Mouse (Mus musculus): ENCODE results near the gene Ccdc84.
"Not testable (repeated sequence)": the region's sequence is repeated elsewhere in the genome, so short reads cannot be mapped to it uniquely, and the experiment has no call there.

Gene Ccdc84

DNA sequence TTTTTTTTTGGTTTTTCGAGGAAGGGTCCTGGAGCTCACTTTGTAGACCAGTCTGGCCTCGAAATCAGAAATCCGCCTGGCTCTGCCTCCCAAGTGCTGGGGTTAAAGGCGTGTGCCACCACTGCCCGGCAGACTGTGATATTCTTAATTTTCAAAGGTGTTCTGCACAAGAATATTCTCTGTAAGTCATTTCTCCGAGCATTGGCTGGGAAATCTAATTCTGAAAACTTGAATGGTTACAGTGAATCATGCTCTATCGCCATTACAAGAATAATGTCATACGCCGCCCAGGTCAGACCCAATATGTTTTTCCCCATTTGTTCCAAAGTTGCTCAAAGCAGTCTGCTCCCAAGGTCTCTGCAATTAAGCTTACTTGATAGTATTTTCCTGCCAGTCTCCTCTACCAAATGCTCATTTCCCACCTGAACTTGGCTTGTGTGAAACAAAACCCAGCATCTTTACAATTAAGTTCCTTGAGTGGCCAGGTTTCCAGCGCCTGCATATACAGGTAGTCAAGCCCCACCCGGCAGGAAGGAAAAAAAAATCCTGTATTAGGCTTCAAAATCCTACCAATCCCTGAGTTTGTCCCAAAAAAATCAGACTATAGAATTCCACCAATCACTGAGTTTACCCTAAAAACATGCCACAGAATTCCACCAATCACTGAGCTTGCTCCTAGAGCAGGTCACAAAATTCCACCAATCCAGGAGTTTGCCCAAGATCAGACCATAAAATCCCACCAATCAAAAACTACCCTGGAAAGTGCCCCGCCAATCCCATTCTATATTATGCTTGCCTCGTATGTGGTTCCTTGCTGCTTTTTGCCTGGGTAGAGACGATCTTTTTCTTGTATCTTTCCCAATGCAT lies at the start of gene Ccdc84:
TSS of gene Ccdc84 (minus strand) at position 51 of the 867 bp plus-strand sequence.
- DNase-seq (ENCODE audit: low spot score in 2 of 2), result no peak

DNA sequence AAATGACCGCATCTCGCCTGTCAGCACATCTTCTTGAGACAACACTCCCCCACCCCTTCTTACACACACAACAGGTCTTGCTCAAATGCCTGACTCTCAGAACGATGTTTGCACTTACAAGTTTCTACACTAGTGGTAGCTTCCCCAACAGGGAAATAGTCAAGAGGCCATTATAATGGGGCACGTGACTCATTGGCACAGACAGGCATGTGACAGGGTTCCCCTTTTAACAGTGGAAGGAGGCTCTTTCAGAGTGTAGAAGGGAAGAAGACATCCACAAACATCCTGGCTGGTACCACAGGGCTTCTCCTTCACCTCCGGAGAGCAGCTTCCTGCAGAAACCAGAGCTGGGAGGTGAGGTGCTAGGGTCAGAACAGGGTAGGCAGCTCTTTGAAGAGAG lies 43.6 kb upstream of the Ccdc84 start:
- DNase-seq (ENCODE audit: low spot score in 2 of 2), result no peak

DNA sequence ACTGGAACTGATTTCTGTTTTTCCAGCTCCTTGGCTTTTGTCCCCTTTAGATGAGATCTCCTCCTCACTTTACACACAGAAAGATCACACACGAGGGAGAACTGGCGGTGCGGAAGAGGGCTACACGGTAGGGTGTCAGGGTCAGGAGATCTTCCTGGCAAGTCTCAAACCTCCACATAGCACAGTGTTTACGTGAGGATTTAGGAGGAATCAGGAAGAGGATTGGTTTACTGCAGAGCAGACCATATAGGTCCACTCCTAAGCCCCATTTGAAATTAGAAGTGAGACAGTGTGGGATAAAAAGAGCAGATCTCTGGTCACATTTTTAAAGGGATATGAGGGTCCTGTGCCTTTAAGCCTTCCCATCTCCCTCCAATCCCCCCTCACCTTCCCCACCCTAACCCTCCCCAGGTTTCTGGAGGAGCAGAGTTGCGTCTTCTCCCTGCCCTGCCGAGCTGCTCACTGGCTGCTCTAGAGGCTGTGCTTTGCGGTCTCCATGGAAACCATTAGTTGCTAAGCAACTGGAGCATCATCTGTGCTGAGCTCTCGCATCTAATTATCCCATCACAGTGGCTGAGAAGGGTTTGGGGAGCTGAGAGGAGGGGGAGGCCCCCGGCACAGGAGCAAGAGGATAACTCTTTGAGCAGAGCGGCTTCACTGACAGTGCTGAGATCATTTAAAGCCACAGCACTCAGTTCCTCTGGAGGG lies 38.8 kb upstream of the Ccdc84 start:
- no peak for DNase-seq (ENCODE audit: low spot score in 2 of 2)

DNA sequence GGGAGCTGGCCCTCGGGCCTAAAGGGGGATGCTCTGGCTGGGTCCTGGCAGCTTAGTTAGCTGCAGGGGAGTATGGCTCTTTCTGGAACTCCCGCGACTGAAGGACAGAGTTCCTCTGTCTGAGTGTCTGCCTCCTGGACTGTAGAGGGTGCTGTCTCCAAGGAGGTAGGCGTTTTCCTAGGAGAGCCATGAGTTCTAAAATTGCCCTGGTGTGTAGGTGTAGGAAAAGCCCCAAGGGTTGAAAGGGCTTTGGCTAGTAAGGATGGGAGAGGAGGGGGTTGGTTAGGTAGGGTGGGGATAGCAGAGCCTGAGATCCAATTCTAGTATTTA lies 36.5 kb upstream of the Ccdc84 start, which contains the start of gene Upk2:
TSS of gene Upk2 (minus strand) at position 86 of the 330 bp plus-strand sequence.
- no peak for DNase-seq (ENCODE audit: low spot score in 2 of 2)

DNA sequence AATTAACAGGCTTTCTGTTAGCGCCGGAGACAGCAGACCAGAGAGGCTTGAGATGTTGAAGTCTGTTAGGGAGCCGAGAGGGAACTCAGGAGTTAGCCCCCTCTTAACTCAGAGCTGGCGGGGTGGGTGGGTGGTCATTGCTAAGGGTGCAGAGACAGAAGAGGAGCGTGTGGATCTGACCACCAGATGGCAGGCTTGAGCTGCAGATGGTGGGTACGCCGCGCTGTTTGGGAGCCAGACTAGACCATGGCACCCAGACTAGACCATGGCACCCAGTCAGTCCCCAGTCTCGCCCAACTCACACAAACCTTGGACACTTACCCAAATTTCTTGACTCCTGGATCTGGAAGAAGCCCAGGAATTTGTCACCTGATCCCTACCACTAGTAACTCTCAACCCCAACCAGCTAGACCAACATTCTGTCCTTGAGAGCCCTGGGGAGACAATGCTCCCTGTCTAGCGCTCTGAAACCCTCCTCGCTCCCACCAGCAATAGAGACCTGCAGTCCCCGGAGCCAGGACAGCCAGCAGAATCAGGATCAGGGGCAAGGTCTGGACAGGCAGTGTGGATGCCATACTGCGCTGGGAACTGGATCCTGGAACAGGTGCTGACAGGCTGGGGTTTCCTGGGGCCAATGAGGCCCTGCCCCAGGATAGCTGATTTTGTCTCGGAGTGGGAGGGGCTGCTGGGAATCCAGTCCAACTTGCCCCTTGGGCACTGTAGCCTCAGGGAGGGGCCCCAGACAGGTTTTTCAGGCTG lies 35.9 kb upstream of the Ccdc84 start:
- peak; percentile 77 to 93 for DNase-seq (ENCODE audit: low spot score in 2 of 2)

DNA sequence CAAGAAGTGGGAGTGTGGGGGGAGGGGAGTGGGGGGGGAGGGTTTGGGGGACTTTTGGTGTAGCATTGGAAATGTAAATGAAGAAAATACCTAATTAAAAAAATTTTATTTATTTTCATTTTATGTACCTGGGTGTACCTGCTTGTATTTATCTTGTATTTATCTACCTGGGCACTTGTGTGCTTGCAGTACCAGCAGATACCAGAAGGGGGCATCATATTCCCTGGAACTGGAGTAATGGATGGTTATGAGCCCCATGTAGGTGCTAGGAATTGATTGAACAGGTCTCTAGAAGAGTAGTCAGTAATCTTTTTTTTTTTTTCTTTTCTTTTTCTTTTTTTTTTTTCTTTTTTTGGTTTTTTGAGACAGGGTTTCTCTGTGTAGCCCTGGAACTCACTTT lies 32.0 kb upstream of the Ccdc84 start:
- DNase-seq (ENCODE audit: low spot score in 2 of 2), result no peak

DNA sequence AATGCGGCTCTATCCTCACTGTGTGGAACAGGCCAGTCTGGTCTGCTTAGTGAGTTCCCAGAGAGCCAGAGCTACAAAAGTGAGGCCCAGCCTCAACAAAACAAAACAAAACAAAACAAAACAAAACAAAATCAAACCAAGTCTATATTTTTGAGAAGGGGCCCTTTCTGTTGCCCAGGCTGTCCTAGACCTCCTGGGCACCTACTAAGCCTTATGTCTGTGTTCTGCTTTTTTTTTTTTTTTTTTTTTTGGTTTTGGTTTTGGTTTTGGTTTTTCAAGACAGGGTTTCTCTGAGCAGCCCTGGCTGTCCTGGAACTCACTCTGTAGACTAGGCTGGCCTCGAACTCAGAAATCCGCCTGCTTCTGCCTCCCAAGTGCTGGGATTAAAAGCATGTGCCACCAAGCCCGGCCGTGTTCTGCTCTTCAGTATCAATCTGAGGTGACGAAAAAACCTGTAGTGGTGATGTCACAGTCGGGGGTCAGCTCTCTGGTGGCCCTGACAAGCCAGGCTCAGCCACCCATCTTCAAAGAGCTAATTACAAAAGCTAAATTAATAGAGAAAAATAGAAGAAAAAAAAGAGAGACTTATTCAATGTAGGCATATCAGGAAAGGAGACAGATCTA lies 26.1 kb upstream of the Ccdc84 start:
- not testable (repeated sequence) for DNase-seq (ENCODE audit: low spot score in 2 of 2)

DNA sequence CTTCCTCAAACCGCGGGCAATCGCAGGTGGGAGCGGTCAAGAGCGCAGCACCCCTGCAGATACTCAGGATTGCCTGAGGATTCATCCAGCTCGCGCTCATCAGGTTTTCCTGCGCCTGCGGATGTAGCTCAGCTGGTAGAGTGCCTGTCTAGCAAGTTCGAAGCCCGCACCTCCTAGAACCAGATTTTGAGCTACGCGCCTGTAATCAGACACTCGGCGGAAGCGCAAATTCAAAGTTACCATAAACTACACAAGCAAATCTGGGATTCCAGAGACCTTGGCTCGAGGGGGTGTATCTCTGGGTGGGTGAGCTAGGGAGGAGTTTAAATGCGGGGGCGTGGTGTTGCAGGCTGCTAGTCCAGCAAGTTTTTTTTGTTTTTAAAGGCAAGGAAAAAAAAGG lies 22.6 kb upstream of the Ccdc84 start, which contains the start of gene Foxr1:
TSS of gene Foxr1 (minus strand) at position 176 of the 400 bp plus-strand sequence.
- no peak for DNase-seq (ENCODE audit: low spot score in 2 of 2)

DNA sequence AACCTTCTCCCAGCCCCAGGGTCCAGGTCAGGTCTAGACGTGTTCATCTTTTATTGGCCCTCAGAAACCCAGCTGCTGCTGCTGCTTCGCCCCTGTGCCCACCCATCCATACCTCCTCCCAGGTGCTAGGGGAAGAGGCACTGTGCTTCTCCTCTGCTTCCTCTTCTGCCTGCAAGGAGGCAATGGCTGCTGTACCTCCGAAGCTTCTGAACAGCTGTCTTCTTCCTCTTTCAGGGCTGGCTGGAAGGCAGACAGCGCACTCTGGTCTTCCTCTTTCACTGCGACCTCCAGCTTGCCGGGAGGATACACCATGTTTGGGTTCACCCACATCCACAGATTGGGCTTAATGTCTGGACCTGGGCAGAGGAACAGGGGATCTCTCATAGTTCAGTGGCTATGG lies 17.4 kb upstream of the Ccdc84 start:
- peak; percentile 34 to 70 for DNase-seq (ENCODE audit: low spot score in 2 of 2)

DNA sequence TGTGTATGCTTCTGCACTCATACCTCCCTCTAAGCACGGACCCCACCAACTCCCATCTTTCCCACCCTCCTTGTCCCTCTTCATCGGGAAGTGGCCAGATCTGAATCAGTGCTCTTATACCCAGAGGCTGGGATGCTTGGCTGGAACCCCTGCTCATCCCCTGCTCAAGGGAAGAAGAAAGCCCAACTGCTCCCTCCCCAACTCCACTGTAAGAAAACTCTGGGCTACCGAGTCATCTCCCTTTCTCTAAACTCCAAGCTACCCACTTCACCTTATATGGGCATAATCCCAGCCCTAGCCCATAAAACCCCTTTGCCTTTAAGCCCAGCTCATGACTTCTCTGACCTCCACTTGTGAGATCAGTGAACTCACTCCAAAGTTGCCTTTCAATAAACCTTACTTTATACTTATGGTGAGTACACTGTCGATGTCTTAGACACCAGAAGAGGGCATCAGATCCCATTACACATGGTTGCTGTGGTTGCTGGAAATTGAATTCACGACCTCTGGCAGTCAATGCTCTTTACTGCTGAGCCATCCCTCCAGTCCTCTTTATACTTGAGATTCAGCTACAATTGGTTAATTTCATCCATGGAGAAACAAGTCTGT lies 14.3 kb upstream of the Ccdc84 start:
- no peak for DNase-seq (ENCODE audit: low spot score in 2 of 2)

DNA sequence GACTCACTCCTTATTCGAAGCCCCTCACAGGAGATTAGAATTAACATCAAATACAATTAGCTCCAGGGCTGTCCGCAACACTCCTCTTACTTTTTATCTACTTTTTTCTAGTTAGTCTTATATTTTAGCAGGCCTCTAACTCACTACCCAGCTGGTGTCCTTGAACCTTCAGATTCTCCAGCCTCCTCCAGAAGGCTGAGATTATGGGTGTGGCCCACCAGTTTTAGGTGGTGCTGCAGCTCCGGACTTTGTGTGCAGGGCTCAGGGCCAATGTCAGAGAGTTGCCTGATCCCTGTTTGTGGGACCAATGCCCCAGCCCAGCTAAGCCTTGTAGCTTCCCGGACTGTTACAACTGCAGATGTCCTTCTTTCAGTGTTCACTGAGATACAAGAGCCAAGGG lies 5.2 kb upstream of the Ccdc84 start:
- DNase-seq (ENCODE audit: low spot score in 2 of 2), result no peak

DNA sequence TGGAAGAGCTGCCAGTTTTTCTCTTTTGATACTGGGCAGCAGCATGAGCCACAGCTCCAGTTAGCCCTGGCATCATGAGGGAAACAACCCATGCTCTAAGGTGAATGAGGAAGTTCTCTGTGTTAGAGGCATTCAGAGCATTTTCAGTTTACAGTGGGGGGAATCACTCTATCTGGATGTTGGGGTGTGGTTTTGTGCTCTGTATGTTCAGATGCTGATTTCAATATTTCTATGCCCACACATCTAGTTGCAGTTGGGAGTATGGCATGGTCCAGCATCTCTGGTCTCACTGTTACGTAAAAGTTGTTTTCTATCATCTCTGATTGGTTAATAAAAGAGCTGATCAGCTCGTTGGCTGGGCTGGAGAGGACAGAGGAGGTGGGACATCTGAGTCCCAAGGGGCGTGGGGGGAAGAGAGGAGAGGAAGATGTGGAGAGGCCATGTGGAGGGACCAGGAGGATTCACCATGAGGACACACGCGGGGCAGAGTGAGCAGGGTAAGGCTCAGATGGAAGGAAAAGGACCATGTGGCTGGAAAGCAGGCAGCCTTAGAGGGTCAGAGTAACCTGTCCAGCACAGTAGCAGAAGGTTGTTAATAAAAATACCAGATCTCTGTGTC lies 2.0 kb upstream of the Ccdc84 start:
- DNase-seq (ENCODE audit: low spot score in 2 of 2), result no peak

DNA sequence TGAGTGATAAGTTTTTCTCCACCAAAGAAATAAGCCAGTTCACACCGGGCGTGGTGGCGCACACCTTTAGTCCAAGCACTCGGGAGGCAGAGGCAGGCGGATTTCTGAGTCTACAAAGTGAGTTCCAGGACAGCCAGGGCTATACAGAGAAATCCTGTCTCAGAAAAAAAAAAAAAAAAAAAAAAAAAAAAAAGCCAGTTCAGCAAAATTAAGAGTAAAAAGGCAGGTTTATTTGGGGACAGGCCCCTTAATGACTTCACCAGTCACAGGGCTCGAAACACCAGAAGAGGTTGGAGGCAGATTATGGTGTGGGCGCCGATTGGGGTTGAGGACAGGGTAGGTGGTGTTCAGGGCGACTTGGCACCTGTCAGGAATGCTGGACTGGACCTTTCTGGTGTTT lies 1.4 kb upstream of the Ccdc84 start:
- DNase-seq (ENCODE audit: low spot score in 2 of 2), result not testable (repeated sequence)

DNA sequence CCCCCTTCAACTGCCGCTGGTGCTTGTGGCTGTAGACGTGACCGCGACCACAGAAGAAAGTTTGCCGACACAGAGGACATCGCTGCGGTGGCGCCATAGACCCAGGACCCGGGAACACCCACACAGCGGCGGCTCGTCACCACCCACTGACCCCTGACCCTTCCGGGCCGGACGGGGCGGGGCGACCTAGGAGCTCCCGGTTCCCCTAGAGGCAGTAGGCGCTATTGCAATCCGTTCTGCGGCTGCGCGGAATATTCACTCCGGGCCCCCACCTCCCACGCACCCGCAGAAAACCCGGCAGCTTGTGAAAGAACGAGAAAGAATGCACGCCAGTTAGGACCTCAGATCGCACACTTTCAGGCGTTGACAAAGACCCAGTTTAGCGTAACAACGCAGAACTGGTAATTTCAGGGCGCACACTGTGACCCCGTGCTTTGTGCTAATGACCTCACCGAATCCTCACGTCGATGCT lies 441 bp downstream of the Ccdc84 start:
- peak; percentile 94 to 98 for DNase-seq (ENCODE audit: low spot score in 2 of 2)

DNA sequence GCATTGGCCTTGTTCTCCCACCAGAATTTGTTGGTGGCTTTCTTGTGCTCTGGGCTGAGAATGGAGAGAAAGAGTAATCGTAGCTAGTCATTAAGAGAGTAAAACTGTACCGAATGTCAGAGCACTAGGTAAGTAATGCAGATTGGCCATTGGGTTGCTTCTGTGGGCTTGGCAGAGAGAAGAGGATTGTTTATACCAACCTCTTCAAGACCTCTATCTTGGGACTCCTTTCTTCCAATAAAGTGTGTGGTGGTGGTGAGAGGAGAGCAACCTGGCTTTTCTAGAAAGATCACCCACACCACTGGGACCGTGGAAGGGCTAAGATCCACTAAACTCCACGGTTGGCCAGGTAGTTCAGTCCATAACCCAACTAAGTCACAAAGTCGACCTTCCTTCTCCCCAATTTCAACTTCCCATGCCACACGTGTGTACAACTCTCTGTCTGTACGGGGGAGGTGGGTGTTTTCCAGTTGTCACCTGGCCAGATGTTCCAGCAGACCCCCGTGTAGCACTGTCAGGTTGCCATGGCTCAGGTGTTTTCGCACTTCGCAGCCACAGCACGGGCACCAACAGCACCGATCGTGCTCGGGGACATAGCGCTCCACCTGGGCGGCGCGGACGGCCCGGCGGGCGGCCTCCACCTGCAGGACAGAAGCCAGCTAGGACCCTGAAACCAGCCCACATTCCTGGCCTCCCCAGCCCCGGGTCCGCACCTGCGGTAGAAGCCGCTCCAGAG lies 1.0 kb downstream of the Ccdc84 start:
- DNase-seq (ENCODE audit: low spot score in 2 of 2), result no peak

DNA sequence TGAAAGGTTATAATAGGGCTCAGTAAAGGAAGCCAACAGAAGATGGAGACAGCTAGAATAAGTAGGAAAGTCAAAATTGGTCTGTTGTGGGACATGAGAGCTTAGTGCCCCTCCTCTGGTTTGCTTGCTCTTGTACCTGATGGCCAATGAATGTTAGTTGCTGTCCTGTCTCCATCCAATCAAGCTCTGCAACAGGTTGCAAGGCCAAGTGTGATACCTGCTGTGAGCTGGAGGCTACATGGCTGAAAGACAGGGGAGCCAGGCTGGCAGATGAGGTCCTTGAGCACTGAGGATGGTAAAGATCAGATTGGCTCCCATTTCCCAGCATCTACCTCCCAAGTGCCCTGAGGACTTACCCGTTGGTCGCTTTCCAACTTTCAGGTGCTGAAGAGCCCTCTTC lies 5.6 kb downstream of the Ccdc84 start:
- DNase-seq (ENCODE audit: low spot score in 2 of 2), result no peak

DNA sequence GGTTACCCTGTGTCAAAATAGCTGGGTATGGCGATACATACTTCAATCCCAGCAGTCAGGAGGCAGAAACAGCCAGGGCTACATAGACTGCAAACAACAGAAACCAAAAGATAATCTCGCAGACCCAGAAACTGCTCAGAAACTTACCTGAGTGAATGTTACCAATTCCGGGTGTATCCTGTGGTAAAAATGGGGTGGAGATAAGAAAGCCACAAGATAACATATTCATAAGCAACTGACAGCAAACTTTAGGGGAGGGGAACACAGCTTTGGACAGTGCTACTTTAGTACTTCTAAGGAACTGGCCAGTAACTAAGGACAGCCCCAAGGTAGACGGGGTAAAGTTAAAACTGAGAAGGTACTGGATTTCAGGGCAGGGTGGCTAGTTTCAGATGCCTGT lies 6.1 kb downstream of the Ccdc84 start:
- no peak for DNase-seq (ENCODE audit: low spot score in 2 of 2)

DNA sequence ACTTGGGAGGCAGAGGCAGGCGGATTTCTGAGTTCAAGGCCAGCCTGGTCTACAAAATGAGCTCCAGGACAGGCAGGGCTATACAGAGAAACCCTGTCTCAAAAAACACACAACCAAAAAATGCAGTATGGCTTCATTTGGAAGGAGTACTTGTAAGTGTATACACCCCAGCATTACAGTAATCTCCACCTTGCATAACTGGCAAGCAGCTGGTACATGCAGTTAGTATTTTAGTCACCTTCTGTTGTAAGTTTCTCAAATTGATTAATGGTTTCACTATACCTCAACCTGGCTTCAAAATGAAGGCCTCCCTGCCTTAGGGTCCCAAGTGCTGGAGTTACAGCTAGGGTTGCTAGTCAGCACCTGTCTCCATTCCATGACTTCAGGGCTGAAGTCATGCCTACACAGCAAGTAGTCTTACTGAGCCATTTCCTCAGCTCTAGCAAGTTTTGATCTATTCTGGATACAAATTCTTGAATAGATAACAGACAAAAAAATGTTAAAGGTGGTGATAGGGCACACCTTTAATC lies 6.7 kb downstream of the Ccdc84 start:
- no peak for DNase-seq (ENCODE audit: low spot score in 2 of 2)

DNA sequence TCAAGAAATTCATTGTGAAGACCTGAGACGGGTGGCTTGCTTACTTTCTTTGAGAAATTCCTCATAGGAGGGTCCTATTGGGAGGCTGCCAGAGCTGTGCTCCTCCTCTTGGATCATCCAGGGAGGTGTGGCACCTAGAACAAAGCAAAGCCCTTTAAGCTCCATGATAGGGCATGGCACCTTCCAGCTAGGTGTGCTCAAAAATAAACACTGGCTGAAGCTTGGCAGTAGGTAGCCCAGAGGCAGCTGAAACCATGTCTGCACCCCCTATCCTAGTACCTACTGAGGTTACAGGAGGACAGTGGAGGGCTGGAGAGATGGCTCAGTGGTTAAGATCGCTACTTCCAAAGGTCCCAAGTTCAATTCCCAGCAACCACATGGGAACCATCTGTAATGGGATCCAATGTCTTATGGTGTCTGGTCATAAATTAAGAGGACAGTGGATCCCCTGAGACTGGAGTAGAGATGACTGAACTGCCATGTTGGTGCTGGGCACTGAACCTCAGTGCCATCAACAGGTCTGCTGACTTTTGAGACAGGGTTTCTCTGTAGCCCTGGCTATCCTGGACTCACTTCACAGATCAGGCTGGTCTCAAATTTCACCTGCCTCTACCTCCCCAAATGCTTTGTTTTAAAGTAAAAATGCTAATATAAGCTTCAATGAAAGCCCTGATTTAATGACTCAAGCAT lies 7.6 kb downstream of the Ccdc84 start:
- no peak for DNase-seq (ENCODE audit: low spot score in 2 of 2)
